Mouse (Mus musculus): ENCODE measurements around the gene Olfr740. TPM values are rescaled to one million over a fixed set of nuclear protein-coding genes. Genes with fewer than 3 reads are reported as not detected.

Olfr740 gene
- total RNA-seq (2021), result not detected

DNA sequence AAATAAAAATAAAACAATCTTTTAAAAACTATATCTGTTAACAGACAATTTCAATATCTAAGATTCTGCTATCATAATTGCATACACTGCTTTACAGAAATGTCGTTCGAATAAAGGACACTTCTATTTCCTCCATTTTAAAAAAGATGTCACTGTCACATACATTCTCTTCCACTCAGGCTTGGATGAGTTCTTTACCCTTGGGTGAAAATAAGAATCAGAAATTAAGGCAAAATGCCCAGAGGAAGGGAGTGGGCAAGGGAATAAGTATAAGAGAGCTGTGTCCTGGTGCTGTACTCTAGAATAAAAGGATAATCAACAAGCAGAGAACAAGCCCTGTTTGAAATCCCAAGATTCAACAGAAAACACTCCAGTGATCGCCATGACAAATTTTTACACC is at the start of gene Olfr740:
TSS of gene Olfr740 (plus strand) at position 301 of the 400 bp plus-strand sequence.
- no peak for DNase-seq

DNA sequence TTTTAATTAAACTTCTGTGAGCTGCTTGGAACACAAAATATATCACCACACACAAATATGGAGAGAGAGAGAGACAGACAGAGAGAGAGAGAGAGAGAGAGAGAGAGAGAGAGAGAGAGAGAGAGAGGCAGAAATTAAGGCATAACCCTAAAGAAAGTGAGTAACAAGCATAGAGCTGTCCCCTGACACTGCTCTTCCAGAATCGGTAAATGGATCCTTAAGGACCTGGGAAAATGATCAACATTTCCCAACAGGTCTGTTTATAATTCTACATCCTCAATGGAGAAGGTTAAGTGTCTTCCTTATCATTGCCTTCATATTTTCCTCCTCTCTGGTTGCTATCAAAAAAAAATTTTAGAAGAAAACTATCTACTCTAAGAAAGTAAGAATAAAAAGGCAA is 38.1 kb upstream of the Olfr740 start, which contains the start of gene Olfr738:
TSS of gene Olfr738 (plus strand) at position 301 of the 400 bp plus-strand sequence.
- DNase-seq, result no peak

DNA sequence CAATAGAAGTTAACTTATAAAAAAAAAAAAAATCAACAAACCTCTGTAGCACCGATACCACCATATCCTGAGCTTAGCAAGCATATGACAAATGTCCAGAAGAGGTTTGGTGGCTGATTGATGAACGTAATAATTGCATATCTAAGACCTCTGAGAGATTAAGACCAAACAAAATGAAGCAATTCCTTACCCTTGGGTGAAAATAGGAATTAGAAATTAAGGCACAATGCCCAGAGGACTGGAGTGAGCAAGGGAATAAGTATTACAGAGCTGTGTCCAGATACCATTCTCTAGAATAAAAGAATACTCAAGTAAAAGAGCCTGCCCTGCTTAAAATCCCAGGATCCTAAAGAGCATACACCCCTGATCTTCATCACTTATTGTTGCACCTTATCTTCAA is 27.0 kb upstream of the Olfr740 start, which contains the start of gene Olfr739:
TSS of gene Olfr739 (plus strand) at position 301 of the 400 bp plus-strand sequence.
- DNase-seq, result no peak

DNA sequence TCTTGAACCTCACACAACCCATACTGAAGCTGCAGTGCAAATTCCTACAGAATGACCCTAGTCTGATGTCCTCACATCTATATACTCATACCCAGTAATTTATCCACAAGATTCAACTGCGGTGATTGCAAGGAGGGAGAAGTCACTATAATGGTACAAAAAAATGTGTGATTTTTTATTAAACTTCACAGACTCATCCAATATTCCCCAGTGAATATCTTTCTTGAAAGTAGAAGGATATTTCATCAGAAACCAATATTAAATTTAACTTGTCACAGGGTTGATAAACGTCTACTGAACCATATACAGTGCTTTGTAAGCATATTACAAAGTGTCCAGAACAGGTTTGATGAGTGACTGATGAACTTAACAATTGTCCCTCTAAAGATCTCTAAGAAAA is 27.1 kb downstream of the Olfr740 start, which contains the start of gene Olfr741:
TSS of gene Olfr741 (plus strand) at position 301 of the 400 bp plus-strand sequence.
- no peak for DNase-seq

DNA sequence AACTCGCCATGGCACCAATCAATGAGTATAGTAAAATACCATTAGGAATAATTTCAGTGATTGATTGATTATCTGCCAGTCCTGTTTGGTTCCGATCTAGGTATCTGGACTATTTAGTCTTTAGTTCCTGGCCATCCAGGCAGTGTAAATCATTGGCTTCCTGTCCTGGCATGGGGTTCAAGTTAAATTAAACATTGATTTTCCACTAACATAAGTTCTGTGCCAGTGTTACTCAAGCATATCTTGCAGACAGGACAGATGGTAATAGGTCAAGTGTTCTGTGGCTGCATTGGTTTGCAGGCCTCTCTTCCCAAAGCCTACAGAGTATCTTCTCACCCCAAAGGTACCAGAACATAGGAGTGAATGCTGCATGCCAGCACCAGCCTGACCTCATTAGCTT is 33.1 kb downstream of the Olfr740 start:
- no peak for DNase-seq

DNA sequence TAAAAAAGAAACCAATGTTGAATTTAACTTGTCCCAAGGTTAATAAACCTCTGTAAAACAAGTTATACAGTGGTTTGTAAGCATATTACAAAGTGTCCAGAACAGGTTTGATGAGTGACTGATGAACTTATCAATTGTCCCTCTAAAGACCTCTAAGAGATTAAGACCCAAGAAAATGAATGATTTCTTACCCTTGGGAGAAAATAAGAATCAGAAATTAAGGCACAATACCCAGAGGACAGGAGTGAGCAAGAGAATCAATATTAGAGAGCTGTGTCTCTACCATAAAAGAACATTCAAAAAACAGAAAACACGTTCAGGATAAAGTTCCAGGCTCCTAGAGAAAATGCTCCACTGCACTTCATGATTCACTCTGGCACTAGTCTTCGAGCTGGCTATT is 58.0 kb downstream of the Olfr740 start, which contains the start of gene Olfr742:
TSS of gene Olfr742 (plus strand) at position 301 of the 400 bp plus-strand sequence.
- DNase-seq, result no peak

Other genes with a start within 250 kb of the Olfr740 start
- gene Olfr731, start 203.7 kb upstream of the Olfr740 start, total RNA-seq (2021), result not detected
- gene Olfr732, start 161.3 kb upstream of the Olfr740 start, total RNA-seq (2021), result not detected
- gene Olfr733, start 144.0 kb upstream of the Olfr740 start, total RNA-seq (2021), result not detected
- not detected for gene Olfr734, start 118.8 kb upstream of the Olfr740 start, total RNA-seq (2021)
- not detected for gene Olfr735, start 96.7 kb upstream of the Olfr740 start, total RNA-seq (2021)
- not detected for gene Tlr11, start 87.6 kb upstream of the Olfr740 start, total RNA-seq (2021)
- not detected for gene Olfr736, start 64.4 kb upstream of the Olfr740 start, total RNA-seq (2021)
- not detected for gene Olfr738, start 38.0 kb upstream of the Olfr740 start, total RNA-seq (2021)
- gene Olfr739, start 26.9 kb upstream of the Olfr740 start, total RNA-seq (2021), result not detected
- not detected for gene Olfr741, start 27.2 kb downstream of the Olfr740 start, total RNA-seq (2021)
- not detected for gene Olfr742, start 58.1 kb downstream of the Olfr740 start, total RNA-seq (2021)
- gene Olfr743, start 76.3 kb downstream of the Olfr740 start, total RNA-seq (2021), result not detected
- gene Olfr744, start 169.3 kb downstream of the Olfr740 start, total RNA-seq (2021), result not detected
- gene Olfr745, start 193.8 kb downstream of the Olfr740 start, total RNA-seq (2021), result not detected
- gene Olfr746, start 201.5 kb downstream of the Olfr740 start, total RNA-seq (2021), result not detected
- not detected for gene Olfr747, start 247.7 kb downstream of the Olfr740 start, total RNA-seq (2021)

Data from layer of hippocampus, postnatal 36 days (tissue).